Mouse (Mus musculus): ENCODE data around the gene Hddc3. TPM values are rescaled to one million over a fixed set of nuclear protein-coding genes. Genes with fewer than 3 reads are reported as not detected.

Hddc3 gene
- total RNA-seq, 2 experiments from 2014 or later = 9.1 to 20.4 TPM

DNA sequence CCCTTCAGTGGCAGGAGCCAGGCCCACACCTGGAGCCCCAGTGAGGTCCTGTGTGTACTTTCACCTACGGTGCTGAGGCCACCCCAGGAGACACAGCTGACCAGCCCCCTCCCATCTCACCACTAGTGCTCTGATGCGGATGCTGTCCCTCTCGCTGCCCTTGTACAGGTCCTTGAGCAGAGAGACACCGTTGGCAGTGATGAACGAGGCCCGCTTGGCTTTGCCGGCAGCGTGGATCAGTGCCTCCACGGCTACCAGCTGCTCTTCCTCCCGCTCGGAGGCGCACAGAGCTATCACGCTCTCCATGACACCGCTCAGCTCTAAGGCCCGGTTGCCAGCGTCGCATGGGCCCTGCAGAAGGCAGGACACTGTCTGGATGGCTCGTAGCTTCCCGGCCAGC, 11.5 kb upstream of the Hddc3 start:
- no peak for ATAC-seq (replicated peaks; ENCODE audit: poor library complexity)

DNA sequence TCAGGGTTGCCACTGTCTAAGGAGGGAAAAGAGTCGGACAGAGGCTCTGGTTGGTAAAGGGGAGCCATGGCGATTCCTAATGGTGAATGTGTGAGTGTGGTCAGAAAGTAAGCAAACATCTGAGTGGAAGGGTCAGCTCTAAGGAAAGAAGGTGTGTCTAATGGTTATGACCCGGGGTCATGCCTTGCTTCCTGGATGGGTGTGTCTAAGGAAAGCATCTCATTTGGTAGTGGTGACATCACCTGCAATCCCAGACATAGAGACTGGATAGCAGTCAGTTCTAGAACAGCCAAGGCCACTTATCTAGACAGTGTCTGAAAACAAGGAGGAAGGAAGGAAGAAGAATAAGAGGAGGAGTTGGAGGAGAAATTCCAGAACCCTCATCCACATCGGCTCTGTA, 8.1 kb upstream of the Hddc3 start:
- no peak for ATAC-seq (replicated peaks; ENCODE audit: poor library complexity)

DNA sequence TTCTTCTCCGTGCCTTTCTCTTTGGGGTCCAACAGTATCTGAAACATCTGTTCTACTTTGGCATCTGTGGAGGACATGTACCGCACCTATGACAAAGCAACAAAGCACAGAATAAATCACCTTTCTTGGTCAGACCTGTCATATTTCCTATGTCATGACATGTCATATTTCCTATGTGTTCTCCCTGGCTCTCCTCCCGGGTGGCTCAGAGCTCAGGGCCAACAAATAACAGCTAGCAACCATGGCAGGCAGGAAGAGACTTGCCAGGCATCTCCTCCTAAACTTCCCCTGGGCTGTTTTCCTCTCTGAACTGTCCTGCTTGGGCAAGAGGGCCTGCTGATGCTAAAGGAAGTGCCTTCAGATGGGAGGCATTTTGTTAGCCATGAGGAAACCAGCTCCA, 6.0 kb upstream of the Hddc3 start:
- no peak for ATAC-seq (replicated peaks; ENCODE audit: poor library complexity)

DNA sequence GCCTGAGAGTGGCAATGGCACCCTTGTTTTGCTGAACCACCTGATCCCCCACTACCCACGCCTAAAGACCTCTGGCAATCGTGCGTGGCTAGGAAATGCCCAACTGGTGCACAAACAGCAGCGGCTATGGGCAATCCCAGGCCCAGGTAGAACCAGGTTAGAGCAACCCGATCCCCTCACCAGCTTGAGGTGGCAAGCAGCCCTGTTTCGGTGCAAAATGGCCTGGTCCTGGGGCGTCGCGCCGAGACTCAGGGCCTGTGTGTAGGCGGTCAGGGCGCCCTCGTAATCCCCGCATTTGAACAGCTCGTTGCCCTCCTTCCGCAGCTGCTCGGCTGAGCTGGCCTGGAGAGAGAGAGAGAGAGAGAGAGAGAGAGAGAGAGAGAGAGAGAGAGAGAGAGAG, 3.5 kb upstream of the Hddc3 start:
- no peak for ATAC-seq (replicated peaks; ENCODE audit: poor library complexity)

DNA sequence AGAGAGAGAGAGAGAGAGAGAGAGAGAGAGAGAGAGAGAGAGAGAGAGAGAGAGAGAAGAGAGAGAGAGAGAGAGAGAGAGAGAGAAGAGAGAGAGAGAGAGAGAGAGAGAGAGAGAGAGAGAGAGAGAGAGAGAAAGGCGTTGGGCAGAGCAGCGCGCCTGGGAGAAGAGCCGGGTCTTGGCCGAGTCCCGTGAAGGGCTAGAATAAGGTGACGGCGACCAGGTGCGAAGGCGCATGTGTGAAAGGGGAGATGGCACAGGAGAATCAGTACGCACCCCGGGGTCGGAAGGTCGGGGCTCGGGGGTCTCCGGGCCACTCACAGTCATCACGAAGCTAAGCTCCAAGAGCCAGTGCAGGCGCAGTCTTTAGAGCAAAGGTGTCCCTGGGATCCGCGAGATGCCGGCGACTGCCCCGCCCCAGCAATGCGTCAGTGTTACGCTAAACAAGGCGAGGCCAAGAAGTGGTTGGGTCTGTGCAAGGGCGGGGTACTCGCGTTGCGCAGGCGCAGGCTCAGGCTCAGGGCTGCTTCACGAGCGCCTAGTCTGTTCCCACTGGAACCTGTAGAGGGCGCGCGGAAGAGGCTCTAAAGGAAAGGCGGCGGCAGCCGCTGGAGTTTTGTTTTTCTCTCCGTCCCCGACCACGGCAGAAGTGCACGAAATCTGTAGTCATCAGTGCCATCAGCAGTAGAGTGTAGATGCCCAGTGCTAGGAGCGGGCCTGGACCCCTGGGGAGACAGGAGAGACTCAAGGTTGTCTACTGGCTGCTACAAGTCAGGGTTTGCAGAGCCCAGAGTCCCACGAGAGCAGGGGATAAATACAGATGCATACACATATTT, 2.9 kb upstream of the Hddc3 start:
- peak; percentile 83 for ATAC-seq (replicated peaks; ENCODE audit: poor library complexity)

DNA sequence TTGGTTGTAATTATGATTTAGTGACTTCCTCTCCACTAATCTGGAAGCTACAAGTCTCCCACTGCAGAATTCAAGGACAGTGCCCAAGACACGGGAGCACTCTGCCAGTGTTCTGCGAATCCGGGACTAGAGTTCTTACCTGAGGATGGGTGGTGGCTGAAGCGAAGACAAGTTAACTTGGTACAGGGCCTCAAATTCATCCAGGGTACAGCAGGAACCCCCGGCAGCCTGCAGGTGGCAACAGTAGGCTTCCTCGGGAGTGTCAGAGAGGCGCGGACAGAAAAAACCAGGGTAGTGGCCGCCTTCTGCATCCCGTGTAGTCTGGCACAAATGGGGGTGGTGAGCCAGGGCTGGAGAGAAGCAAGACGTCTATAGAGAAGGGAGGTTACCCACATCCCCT, 2.1 kb upstream of the Hddc3 start, which contains the start of gene Unc45a:
TSS of gene Unc45a (minus strand) at position 213 of the 400 bp plus-strand sequence.
- peak; percentile 59 for ATAC-seq (replicated peaks; ENCODE audit: poor library complexity)

DNA sequence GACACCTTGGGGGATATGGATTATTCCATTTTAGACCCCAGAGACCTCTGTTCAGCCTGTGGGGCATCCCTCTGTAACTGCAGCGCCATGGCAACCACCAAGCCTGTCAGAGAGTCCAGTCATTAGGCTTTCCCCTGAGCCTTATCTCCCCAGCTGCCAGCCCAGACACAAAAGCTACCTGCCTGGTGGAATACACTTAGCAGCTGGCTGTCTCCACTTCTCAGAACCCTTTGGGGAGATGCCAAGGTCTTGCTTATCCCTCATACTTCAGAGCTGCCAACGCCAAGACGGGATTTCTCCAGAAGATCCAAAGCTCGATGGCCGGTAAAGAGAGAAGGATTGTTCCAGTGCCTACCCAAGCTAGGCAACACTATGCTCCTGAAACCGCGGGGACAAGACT, 1.1 kb upstream of the Hddc3 start:
- no peak for ATAC-seq (replicated peaks; ENCODE audit: poor library complexity)

DNA sequence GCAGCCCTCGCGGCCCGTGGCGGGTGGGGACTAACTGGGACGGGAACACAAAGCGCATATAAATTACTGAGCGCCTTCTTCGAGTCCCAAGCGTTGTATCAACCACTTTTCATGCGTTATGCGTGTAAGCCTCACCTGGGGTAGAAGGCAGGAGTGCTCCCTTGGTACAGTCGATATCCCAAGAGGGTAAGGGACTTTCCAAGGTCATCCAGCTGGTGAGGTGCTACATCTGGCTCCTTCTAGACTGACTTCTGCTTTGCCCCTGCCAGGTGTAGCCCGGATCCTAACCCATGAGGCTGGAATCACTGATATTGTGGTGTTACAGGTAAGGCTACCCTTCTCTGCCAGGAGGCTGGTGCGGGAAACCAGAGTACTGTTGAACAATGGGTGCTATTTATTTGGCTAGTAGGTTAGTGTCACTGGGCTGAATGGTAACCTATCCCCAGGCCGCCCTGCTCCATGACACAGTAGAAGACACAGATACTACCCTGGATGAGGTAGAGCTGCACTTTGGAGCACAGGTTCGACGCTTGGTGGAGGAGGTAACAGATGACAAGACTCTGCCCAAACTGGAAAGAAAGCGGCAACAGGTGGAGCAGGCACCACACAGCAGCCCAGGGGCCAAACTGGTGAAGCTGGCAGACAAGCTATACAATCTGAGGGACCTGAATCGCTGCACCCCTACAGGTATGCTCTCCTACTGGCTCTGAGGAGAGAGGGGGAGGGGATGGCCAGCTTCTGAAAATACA, 540 bp downstream of the Hddc3 start:
- ATAC-seq (replicated peaks; ENCODE audit: poor library complexity) = no peak

DNA sequence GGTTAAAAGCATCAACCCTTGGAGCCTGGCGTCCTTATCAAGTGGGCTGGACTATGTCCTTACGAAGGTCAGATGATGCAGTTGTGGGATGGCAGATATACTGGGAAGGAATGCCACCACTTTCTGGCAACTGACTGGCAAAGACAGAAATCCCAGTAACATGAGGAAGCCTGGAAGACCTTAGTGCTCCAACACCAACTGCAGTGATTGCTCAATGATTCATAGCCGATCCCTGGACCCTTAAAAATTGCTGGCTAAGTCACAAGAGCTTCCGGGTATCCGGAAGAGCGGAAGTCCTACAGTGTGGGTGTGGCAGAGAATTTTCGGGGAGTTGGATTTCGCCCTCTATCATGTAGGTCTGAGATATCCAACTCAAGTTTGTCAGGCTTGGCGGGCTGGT, 3.3 kb downstream of the Hddc3 start:
- ATAC-seq (replicated peaks; ENCODE audit: poor library complexity) = no peak

DNA sequence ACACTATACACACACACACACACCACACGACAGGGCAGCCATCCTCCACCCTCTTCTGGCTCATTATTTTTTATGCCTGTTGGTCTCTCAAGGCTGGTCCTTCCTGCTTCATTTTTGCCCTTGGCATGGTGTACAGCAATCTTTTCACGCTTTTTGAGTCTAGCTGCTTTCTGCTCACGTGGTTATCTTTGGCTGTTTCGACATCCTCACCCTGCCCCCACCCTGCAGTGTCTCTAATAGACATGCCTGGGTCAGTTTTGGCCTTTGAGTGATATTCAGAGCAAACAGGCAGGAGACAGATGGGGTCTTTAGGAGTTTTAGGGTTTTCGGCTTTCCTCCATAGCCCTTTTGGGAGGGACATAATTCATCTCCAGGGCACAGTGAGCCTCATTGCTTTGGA, 3.9 kb downstream of the Hddc3 start:
- no peak for ATAC-seq (replicated peaks; ENCODE audit: poor library complexity)

DNA sequence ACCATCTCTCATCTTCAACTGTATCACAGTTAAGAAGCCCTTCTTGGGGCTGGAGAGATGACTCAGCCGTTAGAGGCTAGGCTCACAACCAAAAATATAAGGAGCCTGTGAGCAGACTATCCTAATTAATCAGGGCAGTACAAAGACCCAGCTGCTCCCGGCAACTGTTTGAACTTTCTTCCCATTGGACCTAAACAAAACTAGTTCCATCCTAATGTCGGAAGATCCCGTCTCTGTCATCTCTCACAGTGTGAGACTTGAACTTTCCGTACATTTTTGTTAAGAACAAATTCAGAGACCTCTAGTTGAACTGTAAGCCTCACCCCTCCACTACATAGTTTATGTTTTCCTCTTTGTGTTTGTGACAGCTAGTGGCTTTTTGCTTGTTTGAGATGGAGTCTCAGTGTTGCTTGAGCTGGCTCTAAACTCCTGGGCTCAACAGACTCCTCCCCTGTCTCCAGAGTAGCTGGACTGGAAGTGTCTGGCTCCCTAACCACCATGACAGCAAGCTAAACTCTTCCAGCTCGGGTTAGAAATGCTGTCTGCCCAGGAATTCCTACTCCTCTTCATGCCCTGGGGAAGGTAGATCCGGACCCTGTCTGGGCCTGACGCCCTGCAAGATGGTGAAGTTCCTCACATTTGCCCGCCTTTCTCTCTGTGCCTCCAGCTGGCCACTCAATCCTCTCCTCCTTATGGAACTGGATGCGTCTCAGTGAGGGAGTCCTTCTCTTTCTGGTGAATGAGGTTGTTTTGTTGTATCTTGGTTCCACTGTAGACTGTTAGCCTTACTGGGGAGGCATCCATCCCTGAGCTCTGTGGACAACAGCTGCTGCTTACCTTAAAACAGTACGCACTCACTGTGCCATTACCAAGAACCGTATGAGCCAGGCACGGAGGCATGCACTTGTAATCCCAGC, 5.0 kb downstream of the Hddc3 start:
- no peak for ATAC-seq (replicated peaks; ENCODE audit: poor library complexity)

DNA sequence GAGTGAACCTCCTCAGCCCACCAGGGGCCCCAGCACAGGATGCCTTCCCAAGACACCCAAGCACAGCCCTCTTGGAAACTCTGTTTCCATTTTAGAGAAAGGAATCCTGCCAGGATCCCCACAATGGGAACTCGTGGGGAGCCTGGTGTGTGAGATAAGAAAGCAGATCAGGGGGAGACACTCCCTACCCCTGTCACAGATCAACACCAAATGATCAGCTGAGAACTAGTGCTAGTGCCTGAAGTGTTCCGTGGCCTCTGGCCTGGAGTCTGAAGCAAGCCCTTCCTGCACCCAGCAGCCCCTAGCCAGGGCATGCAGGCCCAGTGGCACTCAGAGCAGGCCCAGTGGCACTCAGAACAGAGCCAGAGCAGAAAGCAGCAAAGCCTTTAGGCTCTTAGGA, 7.9 kb downstream of the Hddc3 start:
- ATAC-seq (replicated peaks; ENCODE audit: poor library complexity) = peak; percentile 77

DNA sequence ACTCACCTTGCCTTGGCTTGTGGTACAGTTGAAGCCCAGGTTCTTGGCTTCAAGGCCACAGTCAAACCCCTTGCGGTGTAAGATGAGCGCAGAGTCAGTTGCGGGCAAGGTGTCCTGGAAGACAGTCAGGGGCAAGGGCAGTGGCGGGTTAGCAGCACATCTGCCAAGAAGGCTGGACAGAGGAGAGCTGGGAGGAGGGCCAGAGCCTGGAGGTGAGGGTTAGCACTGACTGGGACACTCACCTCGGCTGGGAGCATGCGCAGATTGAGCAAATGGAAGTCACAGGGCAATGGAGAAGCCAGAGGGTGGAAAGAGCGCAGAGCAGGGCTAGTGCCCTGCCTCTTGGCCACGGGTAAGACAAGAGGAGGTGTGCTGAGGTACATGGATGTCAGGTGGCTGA, 10.0 kb downstream of the Hddc3 start:
- ATAC-seq (replicated peaks; ENCODE audit: poor library complexity) = no peak

DNA sequence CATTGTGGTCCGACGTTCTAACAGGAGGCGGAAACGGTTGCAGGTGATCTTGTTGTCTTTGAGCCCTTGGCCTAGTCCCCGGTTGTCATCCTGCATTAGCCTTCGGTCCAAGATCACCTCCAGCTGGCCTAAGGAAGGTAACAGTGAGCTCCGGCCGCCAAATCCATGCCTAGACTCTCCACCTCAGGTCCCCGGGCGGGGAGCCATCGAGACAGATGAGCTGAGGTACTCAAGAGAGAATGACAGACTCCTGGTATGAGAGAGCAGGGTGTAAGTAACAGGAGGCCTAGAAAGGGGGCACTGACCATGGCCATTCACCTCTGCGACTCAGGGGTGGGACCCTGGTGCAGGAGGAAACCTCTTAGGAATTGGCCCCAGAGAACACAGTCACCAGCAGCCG, 13.4 kb downstream of the Hddc3 start:
- no peak for ATAC-seq (replicated peaks; ENCODE audit: poor library complexity)

DNA sequence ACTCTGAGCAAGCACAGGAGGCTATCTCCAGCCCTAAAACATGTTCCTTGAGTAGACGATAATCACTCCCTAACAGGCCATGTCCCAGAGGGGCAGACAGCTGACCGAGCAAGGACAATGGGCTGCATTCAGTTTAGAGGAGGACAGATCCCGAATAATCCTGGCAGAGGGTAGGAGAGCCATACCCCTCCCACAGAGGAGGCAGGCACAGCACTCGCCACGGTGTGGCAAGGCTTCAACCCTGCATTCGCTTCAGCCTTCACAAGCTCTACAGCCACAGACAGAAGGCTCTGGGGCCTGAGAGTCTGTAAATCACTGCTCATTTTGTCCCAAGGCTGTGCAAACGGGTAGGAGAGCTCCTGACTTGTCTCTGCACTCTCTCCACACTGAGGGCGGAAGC, 14.3 kb downstream of the Hddc3 start:
- no peak for ATAC-seq (replicated peaks; ENCODE audit: poor library complexity)

DNA sequence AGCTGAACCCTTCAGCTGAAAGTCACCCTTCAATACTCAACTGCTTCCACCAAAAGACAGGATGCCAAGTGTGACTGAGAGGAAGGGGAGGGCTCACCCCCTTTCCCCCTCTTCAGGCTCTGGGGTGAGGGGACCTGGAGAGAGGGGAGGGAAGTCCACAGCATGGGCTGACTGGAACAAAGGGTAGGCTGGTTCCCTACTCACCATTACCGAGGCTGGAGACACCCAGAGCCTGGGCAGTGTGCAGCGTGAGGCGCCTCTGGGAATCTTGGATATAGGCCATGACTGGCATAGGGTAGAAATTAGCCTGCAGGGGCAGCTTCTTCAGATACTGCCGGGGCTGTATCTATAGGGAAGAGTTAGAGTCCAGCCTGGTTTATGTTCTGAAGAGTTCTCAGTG, 15.1 kb downstream of the Hddc3 start:
- no peak for ATAC-seq (replicated peaks; ENCODE audit: poor library complexity)

DNA sequence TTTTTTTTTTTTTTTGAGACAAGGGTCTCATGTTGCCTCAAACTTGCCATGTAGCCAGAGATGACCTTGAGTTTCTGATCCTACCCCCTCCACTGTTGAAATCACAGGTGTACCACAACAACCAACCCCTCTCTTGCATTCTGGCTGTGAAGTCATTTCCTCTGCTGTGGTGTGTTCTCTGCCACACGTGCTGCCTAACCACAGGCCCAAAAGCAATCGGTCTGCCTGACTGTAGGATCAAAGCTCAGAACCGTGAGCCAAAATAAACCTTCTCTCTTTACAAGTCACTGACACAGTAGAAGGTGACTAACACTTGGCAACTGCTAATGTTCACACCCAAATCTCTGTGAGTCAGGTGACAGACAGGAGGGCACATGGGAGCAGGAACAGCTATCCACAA, 17.5 kb downstream of the Hddc3 start:
- ATAC-seq (replicated peaks; ENCODE audit: poor library complexity) = no peak

DNA sequence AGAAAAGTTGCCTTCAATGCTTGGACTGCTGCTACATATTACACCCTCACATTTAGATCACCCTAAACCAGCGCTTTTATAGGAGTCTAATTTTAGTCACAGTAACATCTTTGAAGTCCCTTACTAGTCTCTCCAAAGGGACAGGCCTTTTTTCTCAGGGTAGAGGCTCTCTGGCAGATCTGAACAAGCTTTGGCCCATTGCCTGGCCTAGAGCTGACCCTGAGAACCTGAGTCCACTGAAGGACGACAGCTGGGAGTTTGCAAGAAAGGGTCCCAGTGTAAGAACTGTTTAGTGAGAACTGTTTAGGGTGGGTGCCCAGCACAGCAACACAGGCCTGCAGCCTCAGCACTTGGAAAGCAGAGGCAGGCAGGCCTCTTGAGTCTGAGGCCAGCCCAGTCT, 22.9 kb downstream of the Hddc3 start:
- no peak for ATAC-seq (replicated peaks; ENCODE audit: poor library complexity)

DNA sequence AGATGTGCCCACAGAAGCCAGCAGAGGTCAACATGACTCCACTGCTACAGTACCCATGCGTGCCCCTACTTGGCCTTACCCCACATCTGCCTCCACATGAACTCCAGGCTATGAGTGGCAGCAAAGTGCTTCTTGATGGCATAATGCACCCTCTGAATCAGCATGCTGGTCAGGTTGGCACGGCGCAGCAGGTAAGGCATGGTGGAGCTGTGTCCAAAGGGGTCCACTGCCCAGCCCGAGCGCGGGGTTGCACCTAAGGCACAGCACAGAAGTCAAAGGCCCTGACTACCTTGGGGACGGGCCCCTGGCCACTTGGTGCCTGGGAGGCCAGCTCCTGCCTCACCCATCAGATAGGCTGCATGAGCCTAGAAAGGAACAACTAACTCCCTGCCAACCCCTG, 24.3 kb downstream of the Hddc3 start:
- ATAC-seq (replicated peaks; ENCODE audit: poor library complexity) = no peak

DNA sequence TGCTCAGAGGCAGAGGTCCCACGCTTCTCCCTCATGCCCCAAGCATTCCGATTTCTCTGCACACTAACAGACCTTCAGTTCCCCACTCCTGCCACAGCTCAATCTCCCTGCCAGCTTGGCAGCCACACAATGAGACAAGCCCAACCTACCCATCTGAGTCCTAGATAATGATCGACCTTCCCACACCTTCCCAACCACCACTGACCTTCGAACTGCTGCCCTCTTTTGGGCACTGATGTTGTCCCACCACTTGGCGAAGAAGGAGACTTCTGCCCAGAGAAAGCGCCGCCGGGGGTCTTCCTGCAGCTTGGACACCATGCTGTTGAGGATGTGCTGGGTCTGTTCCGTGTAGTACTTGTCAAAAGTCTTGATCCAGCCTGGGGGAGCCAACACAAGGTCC, 25.1 kb downstream of the Hddc3 start:
- no peak for ATAC-seq (replicated peaks; ENCODE audit: poor library complexity)

DNA sequence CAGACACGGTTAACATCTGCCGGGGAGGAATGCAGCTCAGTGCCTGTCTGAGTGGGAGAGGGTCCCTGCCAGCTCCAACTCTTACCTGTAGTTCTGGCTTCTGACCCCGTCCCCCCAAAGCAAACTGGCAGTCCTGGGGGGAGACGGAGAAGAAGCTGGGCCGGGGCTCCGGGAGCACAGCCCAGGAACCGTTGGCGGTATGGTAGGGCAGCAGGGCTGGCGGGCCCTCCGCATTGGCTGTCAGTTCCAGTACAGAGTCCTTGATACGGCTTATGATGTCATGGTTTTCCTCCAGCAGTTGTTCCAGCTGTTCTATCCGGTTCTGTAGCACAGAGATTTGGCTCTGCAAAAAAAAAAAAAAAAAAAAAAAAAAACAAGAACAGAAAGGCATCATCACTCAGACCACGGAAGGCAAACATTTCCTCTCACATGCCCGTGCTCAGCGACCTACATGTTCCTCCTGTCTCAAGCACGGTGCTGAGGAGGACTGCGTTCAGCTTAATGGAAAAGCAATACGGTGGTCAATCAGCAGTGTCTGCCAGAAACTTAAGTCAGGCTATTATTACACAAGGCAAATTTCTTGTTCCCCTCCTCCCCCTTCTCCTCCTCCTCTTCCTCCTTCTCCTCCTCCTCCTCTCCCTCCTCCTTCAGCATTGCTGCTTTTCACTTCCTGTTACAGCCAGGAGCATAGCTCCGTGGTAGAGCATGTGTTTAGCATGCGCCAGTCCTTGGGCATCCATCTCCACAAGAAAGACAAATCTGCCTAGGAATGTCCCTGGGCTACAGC, 25.9 kb downstream of the Hddc3 start:
- ATAC-seq (replicated peaks; ENCODE audit: poor library complexity) = peak; percentile 37

Data from megakaryocyte progenitor cell, adult 5-6 weeks (primary cell).